Mouse (Mus musculus) liver, embryonic 11.5 days (tissue): Measurements from ENCODE around the gene Cfap97d1. TPM values are rescaled to one million over a fixed set of nuclear protein-coding genes. Genes with fewer than 3 reads are reported as not detected.
A peak's percentile ranks its signal among the peaks of the same experiment; 100 is the strongest.

Experiments used
- ATAC-seq: fragments of 200-750 bp; cut with Nextera tagmentation; replicated peaks from 2 replicates; pipeline ENCODE4 v1.8.0; 2017; ENCODE audit warnings: moderate number of reproducible peaks, mild to moderate bottlenecking, moderate TSS enrichment, moderate library complexity; ENCODE audit not compliant: low FRiP score
- DNase-seq: peaks from one replicate; pipeline ENCODE4 v3.0.0-alpha.2; 2017; ENCODE audit warnings: low spot score
- H3K27ac ChIP-seq: fragments of 300-500 bp; sonication (generic); 2 replicates; pipeline ENCODE4 v1.5.1; 2014; ENCODE audit warnings: mild to moderate bottlenecking, low read depth, low read length, control low read depth
- H3K27me3 ChIP-seq: fragments of 300-500 bp; sonication (generic); replicated peaks from 2 replicates; pipeline ENCODE4 v1.6.1; 2014; ENCODE audit warnings: low read length, mixed read lengths; ENCODE audit not compliant: control insufficient read depth, insufficient read depth
- H3K36me3 ChIP-seq: fragments of 300-500 bp; sonication (generic); 2 replicates; pipeline ENCODE4 v1.6.1; 2014; ENCODE audit warnings: mild to moderate bottlenecking, low read length, moderate library complexity, mixed read lengths; ENCODE audit not compliant: control insufficient read depth, insufficient read depth
- H3K4me1 ChIP-seq: fragments of 300-500 bp; sonication (generic); replicated peaks from 2 replicates; pipeline ENCODE4 v1.6.1; 2014; ENCODE audit warnings: low read length, mixed read lengths; ENCODE audit not compliant: control insufficient read depth, insufficient read depth
- H3K4me2 ChIP-seq: fragments of 300-500 bp; sonication (generic); 2 replicates; pipeline ENCODE4 v1.6.1; 2014; ENCODE audit warnings: mild to moderate bottlenecking, control low read depth, moderate library complexity
- H3K4me3 ChIP-seq: fragments of 300-500 bp; sonication (generic); 2 replicates; pipeline ENCODE4 v1.5.1; 2014; ENCODE audit warnings: low read depth, low read length, control low read depth
- H3K9ac ChIP-seq: fragments of 300-500 bp; sonication (generic); 2 replicates; pipeline ENCODE4 v1.6.1; 2014; ENCODE audit warnings: low read depth, low read length, control low read depth
- H3K9me3 ChIP-seq: fragments of 300-500 bp; sonication (generic); 2 replicates; pipeline ENCODE4 v1.6.1; 2016; ENCODE audit warnings: low read length, inconsistent platforms, mixed read lengths; ENCODE audit not compliant: control insufficient read depth
- WGBS: fragments of 180-500 bp; shearing (Covaris S2); extraction: QIAGEN DNeasy Blood & Tissue Kit; methylation state at CpG from one replicate; pipeline ENCODE4 v1.1.7; 2014; 5-methylcytosine and 5-hydroxymethylcytosine counted together
- polyA plus RNA-seq: library from polyadenylated mRNA; unstranded; fragments of >200 nt; fragmentation: Nextera tagmentation; extraction: Ambion mirVana; gene quantifications from 2 replicates; pipeline ENCODE4 v1.2.1, GENCODE M21; 2014

The Cfap97d1 gene
- polyA plus RNA-seq, 1 experiment from 2014 or later, result not detected

DNA sequence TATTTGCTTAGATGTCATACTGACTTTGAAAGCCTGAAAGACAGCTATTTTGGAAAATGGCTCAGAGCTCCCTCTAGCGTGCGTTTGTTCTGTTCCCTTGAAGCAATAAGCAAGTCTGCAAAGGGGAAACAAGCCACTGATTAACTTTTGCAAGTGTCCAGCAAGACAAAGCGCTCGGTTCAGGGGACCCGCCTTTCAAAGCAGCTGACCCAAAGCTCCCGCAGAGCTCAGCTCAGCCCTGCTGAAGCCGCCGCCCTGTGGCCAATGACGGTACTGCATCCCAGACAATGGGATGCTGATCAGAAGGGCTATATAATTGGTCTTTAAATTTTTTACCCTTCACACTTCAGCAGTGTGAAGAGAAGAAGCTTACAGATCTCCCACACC is 56.1 kb downstream of the Cfap97d1 start:
- no peaks in the 10 kb centered on the region for H3K4me1 ChIP-seq
- H3K9me3 ChIP-seq, result no peaks in the 10 kb centered on the region
- no peak overlapping the region for H3K4me3 ChIP-seq
- DNase-seq (peak; percentile 82), ATAC-seq (peak; percentile 58)
- no peaks in the 10 kb centered on the region for H3K36me3 ChIP-seq
- H3K9ac ChIP-seq, result no peak overlapping the region
- H3K27me3 ChIP-seq, result no peaks in the 10 kb centered on the region
- no peak overlapping the region for H3K4me2 ChIP-seq
- under 1% methylated on average over 9 of the region's 9 CpGs for WGBS
- H3K27ac ChIP-seq, result no peak overlapping the region

DNA sequence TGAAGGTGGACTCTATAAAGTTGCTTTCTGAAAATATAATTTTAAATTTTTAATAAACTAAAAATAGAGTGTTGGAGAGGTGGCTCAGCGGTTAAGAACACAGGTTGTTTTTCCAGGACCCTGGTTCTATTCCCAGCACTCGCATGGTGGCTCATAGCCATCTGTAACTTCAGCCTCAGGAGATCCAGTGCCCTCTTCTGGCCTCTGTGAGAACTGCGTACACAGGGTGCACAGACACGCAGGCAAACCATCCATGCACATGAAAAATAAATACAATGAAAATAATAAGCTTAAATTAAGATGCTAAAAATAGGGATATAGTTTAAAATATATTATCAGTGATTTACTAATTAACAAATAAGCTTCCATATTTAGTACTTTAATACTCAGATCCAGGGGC is 56.6 kb downstream of the Cfap97d1 start:
- Histone ChIP-seq H3K4me1 (no peaks in the 10 kb centered on the region), H3K9me3 (no peaks in the 10 kb centered on the region), H3K4me2 (no peak overlapping the region), H3K27me3 (no peaks in the 10 kb centered on the region), H3K9ac (no peak overlapping the region), H3K36me3 (0 out of 2 replicates have a peak, but pooled peaks cover 1% of the 10 kb centered on the region), H3K27ac (no peak overlapping the region), H3K4me3 (no peak overlapping the region)
- ATAC-seq, result no peak
- WGBS, result 69% methylated on average over 4 of the region's 4 CpGs
- no peak for DNase-seq

DNA sequence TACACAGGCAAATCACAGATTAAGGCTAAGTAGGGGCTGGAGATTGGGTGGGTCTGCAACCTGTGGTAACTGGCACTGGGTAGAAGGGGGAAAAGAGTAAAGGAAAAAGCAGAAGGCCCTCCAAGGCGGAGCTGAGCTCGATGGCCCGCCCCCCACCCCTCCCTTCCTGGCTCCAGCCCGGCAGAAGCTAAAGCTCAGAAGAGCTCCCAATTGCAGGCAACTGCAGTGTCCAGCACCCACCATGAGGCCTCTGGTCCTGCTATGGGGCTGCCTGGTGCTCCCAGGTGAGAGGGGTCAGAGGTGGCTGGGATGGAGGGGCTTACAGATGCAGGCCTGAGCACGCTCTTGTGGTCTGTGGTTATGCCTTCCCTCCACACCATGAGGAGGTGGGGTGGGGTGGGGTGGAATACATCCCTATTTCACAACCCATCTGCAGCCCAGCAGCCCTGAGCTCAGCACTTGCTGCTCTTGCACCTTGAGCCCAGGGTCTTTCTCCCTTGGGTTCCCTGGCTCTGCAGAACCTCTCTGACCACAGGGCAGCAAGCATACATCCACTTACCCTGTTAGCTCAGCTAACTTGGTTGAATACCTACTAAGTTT is 57.4 kb downstream of the Cfap97d1 start, which contains the start of gene Cd300lg:
TSS of gene Cd300lg (plus strand) at position 160 of the 600 bp plus-strand sequence.
- Histone ChIP-seq H3K36me3 (0 out of 2 replicates have a peak, but pooled peaks cover 2% of the 10 kb centered on the region), H3K9ac (no peak within 1 kb of the TSS), H3K27ac (no peak within 1 kb of the TSS), H3K9me3 (no peaks in the 10 kb centered on the region), H3K4me3 (no peak within 1 kb of the TSS), H3K27me3 (no peaks in the 10 kb centered on the region), H3K4me1 (no peaks in the 10 kb centered on the region), H3K4me2 (no peak within 1 kb of the TSS)
- no peak for DNase-seq
- ATAC-seq, result no peak
- WGBS, result 27% methylated on average over 5 of the region's 5 CpGs

Other genes starting within 250 kb of the Cfap97d1 start
- gene Etv4, start 198.9 kb upstream of the Cfap97d1 start, polyA plus RNA-seq, result 3.3 and 3.9 TPM in 2 replicates
- 2.8 and 3.6 TPM in 2 replicates for gene Meox1, start 89.9 kb upstream of the Cfap97d1 start, polyA plus RNA-seq
- not detected in 2 replicates for gene Sost, start 17.3 kb upstream of the Cfap97d1 start, polyA plus RNA-seq
- gene Dusp3, start 2.7 kb downstream of the Cfap97d1 start, polyA plus RNA-seq, result 20.5 and 21.2 TPM in 2 replicates
- gene Mpp3, start 44.2 kb downstream of the Cfap97d1 start, polyA plus RNA-seq, result 2.6 and 3.2 TPM in 2 replicates
- gene Cd300lg, start 57.2 kb downstream of the Cfap97d1 start, polyA plus RNA-seq, result 0.27 and 0.66 TPM in 2 replicates
- 12.1 and 12.8 TPM in 2 replicates for gene Mpp2, start 104.2 kb downstream of the Cfap97d1 start, polyA plus RNA-seq
- not detected in 2 replicates for gene Ppy, start 117.0 kb downstream of the Cfap97d1 start, polyA plus RNA-seq
- 1.0 and 2.4 TPM in 2 replicates for gene Pyy, start 123.6 kb downstream of the Cfap97d1 start, polyA plus RNA-seq
- gene Nags, start 161.2 kb downstream of the Cfap97d1 start, polyA plus RNA-seq, result 4.9 and 5.1 TPM in 2 replicates
- 25.7 and 26.0 TPM in 2 replicates for gene Tmem101, start 172.1 kb downstream of the Cfap97d1 start, polyA plus RNA-seq
- gene Lsm12, start 201.0 kb downstream of the Cfap97d1 start, polyA plus RNA-seq, result 80.1 and 83.2 TPM in 2 replicates
- gene G6pc3, start 205.3 kb downstream of the Cfap97d1 start, polyA plus RNA-seq, result 38.8 and 39.5 TPM in 2 replicates
- gene Hdac5, start 245.9 kb downstream of the Cfap97d1 start, polyA plus RNA-seq, result 23.8 and 26.0 TPM in 2 replicates